Mouse (Mus musculus) heart, adult 9 months (tissue): Measurements from ENCODE around the gene Ubxn1.

Source experiments
- DNase-seq, 2 experiments: peaks; one replicate each; pipeline ENCODE4 v3.0.0; 2022; ENCODE audit warnings: low spot score in 2 of 2

Gene Ubxn1

DNA sequence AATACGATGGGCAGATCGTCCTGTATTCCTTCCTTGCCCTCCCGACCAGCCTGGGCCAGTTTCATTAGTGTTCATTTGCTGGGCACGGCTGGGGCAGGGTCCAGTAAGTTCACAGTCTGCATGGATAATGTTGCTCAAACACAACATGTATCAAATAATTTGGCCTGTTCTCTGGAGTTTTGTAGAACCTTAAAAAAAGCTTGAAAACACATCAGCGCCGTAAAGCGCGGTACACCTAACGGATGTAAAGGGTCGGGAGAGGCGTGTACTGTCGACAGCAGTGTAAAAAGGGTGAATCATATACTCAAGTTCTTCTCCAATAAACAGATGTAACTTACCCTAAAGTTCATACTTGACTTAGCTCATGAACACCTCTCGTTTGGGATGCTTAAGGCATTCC lies 27.3 kb downstream of the Ubxn1 start:
- no peak for DNase-seq

DNA sequence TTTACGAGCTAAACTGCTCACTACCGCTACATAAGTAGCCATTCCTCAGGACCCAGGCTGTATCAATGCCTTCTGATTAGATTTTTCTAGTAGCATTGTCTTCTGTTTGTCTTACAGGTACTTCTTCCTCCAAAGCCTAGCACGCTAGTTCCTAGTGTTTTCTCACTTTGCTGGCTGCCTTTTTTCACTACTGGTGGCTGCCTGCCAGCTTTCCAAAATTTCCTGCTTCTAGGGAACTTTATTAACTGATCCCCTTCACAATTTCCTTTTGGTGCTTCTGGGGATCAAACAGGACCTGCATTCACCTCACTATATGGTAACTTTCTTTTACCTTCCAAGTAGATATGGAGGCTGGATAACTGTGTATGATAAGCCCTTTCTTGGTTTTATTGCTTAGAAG lies 27.8 kb downstream of the Ubxn1 start:
- DNase-seq, result no peak

- no peak for DNase-seq
Observed at GRCm38 (mm10) chr19:8903412-8903811, 32.1 kb downstream of the Ubxn1 start.

DNA sequence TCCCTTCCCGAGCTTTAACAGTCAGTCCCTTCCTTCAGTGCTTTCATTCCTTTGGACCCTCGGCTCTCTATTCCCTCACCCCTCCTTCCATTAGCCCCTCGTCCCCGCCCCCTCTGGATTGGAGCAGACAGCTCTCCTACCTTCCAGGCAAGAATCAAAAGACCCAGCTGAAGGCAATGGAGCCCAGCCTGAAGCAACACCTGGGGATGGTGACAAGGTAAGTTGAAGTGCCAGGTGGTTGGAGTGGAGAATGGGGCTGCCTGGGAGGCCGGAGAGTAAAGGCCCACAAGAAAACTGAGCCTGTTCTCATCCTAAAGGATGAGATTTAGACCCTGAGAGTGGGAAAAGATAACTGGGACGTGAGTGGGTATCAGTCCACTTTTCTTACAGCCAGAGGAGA lies 37.2 kb downstream of the Ubxn1 start:
- no peak for DNase-seq

- no peak for DNase-seq
Observed at GRCm38 (mm10) chr19:8911810-8912209, 40.5 kb downstream of the Ubxn1 start.

DNA sequence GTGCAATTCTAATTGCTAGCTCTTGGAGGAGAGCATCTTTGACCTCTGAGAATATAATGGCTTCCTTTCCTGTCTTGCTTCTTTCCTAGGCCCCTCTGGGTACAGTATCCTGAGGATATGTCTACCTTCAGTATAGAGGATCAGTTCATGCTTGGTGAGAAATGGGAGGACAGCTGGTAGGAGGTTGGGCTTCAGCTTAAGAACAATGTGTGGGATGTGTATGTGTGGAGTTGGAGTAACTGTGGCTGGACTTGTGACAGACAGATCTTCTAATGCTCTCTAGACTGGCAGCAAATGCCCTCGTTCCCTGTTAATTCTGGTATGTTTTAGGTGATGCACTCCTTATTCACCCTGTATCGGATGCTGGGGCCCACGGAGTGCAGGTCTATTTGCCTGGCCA lies 42.9 kb downstream of the Ubxn1 start:
- DNase-seq, result no peak

DNA sequence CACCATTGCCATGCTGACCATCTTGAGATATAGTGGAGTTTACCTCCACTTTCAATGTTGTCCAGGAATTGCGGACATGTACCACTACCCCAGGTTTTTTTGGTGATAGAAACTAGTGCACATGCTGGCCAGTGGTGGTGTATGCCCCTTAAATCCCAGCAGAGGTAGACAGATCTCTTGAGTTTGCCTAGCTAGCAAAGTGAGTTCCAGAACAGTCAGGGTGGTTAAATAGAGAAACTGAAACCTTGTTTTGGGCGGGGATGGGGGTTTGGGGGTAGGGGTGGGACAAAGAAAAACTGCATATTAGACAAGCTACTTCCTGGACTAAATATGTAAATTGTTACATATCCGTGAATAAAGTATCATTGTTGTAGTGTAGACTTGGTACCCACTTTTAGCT lies 47.7 kb downstream of the Ubxn1 start:
- DNase-seq, result no peak

DNA sequence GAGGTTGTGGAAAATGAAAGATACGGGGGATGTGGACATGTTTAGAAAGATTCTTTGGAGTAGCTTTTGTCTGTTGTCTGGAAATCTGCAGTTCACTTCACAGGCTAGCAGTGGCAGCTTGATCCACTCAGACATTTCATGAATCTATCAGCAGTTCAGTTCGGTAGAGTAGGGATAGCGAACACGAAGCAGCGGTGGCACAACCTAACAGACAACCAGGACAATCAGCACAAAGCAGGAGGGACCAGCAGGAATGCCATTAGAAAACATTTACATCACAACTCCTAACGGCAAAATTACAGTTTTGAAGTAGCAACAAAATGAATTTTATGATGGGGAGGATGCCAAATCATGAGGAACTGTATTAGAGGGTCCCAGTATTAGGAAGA lies 48.4 kb downstream of the Ubxn1 start:
- DNase-seq, result no peak

DNA sequence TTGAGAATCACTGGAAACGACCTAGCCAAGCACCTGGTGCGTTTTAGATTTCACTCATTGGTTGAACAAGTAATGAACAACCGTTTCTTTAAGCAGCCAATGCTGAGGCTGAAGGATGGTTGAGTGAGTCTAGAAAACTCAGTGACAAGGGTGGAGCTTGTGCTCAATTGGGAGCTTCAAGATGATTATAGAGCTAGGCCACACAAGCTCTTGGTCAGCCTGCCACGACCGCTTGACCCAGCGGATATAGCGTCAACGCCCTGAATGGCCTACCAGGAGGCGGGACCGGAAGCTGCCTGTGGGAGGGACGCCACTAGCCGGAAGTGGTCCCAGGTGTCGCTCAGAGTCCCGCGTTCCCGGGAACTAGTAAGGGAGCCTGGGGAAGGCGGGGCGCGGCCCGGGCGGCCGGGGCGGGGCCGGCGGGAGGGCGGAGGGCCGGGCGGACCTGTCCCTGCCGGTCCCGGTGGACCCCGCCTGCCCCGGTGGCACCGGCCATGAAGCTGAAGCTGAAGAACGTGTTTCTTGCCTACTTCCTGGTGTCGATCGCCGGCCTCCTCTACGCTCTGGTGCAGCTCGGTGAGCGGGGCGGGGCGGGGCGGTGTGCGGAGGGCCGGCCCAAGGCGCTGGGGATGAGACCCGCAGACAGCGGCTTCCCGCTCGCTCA lies 48.9 kb downstream of the Ubxn1 start, which contains the start of gene B3gat3:
B3gat3 (plus strand) TSS at position 302 of the 664 bp plus-strand sequence.
- DNase-seq, result peak; percentile 96 to 98

DNA sequence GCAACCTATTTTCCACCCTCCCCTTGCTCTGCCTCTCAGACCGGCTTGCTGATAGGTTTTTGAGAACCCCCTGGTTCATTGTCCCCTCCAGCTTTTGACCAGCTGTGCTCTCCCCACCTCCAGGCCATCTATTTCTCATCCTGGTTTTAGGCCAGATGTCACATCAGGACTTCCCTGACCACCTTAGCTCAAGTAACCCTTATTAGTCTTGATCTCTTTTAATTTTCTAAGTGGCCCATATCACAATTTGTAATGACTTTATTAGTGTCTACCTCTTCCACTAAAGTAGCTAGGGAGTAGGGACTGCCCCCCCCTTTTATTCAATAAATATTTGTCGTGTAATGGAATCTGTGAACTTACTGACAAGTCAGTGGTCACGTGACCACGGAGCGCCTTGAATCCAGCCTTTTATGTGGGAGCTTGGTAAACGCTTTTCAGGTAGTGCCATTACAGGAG lies 49.6 kb downstream of the Ubxn1 start:
- peak in 1 of 2 experiments; percentile 42 for DNase-seq

GRCm38 (mm10) chr19:8921741-8922140 lies 50.4 kb downstream of the Ubxn1 start:
- no peak for DNase-seq
